Mouse (Mus musculus): ENCODE measurements at regions not wholly inside any gene's neighbourhood (a gene's known extent, or its start where the extent isn't known, plus 50 kb on each side); places are given as distances from the start of the nearest gene placed in this dataset.

DNA sequence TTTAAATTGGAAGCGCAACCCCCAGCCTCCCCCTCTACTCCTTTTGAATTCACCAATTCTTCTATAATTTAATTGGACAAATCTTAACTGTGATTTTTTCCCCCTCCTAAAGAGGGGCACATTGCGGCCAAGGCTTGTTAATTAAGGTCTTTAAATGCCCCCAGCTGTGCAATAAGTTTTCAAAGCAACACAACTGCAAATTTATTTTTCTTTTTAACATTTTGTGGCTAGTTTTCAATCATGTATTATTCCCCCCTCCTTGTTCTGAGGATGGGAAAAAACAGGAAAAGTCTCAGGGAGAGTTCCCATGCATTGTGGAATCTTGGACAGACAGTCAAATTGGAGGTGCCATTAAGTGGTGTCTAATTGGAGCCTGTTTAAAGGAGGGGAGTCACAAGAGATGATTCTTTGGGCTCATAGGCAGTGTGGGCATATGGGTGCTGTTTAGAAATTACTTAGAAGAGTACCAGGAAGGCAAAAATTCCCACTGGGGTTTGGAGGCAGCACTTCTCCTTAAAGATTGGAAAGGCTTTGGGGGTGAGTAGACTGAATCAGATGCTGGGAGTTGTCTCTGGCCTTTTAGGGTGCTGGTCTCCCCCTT, 281.9 kb upstream of the Sall1 start:
- H3K4me3 ChIP-seq (ENCODE audit: insufficient read depth, low read depth, low read length) = no peak overlapping the region
- H3K27ac ChIP-seq (replicated peaks; ENCODE audit: insufficient read depth, low read depth, low read length) = no peak overlapping the region
- no peaks in the 10 kb centered on the region for H3K4me1 ChIP-seq (ENCODE audit: control insufficient read depth, insufficient read depth, low read length)
- H3K79me2 ChIP-seq (ENCODE audit: control insufficient read depth, insufficient read depth, low read length) = no peaks in the 10 kb centered on the region
- DNase-seq (ENCODE audit: extremely low read depth, low read depth, low spot score) = no peak
- H3K36me3 ChIP-seq (ENCODE audit: control insufficient read depth, insufficient read depth, low read length) = no peaks in the 10 kb centered on the region
- 96% methylated on average over 2 of the region's 2 CpGs for WGBS
- peaks cover 4% of the 10 kb centered on the region; the same call in 1 of the 2 replicates for H3K27me3 ChIP-seq (ENCODE audit: control insufficient read depth, insufficient read depth, low read length)
- no peak overlapping the region for H3K9ac ChIP-seq (ENCODE audit: low read depth, low read length)
- TF ChIP-seq CTCF (IDR thresholded peaks at IDR 0.05; ENCODE audit: low read depth, low read length) = no peak
- TF ChIP-seq POLR2A (IDR thresholded peaks at IDR 0.05; ENCODE audit: extremely low read depth, insufficient read depth, low read length) = no peak

DNA sequence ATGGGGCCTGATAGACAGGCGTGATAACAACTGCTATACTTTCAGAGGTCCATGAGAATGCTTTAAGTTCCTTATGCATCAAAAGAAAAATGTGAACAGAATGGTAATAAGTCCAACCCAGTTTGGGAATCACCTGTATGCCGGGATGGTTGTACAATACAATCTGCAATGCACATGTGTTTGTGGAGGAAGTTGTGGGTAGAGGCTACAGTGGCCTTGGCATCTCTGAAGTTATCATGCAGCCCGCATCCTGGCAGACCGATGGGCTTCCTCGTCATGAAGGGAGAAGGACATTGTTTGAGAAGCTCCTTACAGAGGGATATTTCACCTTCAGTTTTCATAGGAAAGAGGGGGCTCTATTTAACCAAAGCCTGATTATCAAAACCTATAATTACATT, 281.3 kb upstream of the Sall1 start:
- no peak for TF ChIP-seq POLR2A (IDR thresholded peaks at IDR 0.05; ENCODE audit: extremely low read depth, insufficient read depth, low read length)
- no peak for TF ChIP-seq CTCF (IDR thresholded peaks at IDR 0.05; ENCODE audit: low read depth, low read length)
- no peaks in the 10 kb centered on the region for H3K4me1 ChIP-seq (ENCODE audit: control insufficient read depth, insufficient read depth, low read length)
- no peaks in the 10 kb centered on the region for H3K36me3 ChIP-seq (ENCODE audit: control insufficient read depth, insufficient read depth, low read length)
- peaks cover 4% of the 10 kb centered on the region; the same call in 1 of the 2 replicates for H3K27me3 ChIP-seq (ENCODE audit: control insufficient read depth, insufficient read depth, low read length)
- DNase-seq (ENCODE audit: extremely low read depth, low read depth, low spot score) = no peak
- H3K27ac ChIP-seq (replicated peaks; ENCODE audit: insufficient read depth, low read depth, low read length) = no peak overlapping the region
- no peak overlapping the region for H3K9ac ChIP-seq (ENCODE audit: low read depth, low read length)
- 83% methylated on average over 5 of the region's 5 CpGs for WGBS
- no peak overlapping the region for H3K4me3 ChIP-seq (ENCODE audit: insufficient read depth, low read depth, low read length)
- H3K79me2 ChIP-seq (ENCODE audit: control insufficient read depth, insufficient read depth, low read length) = no peaks in the 10 kb centered on the region

DNA sequence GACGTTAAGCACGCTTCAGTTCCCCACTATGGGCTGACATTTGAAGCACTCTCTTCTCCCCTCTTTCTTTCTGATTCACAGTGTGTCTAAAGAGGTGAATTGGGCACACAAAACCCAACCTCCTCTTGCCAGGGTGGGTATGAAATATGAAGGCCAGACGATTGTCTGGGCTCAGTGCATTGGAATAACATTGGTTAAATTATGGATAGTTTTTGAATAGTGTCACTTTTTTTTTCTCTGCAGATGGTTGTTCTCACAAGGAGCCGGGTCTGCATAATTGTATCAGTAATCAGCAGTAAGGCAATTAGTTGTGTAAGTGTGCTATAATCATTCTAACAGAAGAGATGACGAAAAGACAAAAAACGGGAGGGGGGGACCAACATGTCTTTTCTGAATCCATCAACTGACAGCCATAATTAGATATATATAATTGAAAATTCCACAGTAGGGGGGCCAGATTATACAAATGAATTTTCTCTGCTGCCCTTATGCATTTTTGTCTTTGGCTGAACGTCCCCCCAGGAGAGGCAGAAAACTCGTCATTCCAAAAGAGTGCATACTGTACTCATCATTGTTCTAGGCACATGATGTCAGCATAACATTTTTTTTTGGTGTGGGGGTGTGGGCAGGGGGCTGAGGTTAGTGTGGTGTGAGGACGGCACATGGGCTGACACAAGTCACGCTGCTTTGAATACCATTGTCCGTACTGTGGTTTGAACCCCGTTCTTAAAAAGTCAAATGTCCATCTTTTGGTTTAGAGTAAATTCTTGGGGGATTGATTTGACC, 280.7 kb upstream of the Sall1 start:
- Histone ChIP-seq H3K79me2 (ENCODE audit: control insufficient read depth, insufficient read depth, low read length) (no peaks in the 10 kb centered on the region), H3K36me3 (ENCODE audit: control insufficient read depth, insufficient read depth, low read length) (no peaks in the 10 kb centered on the region), H3K9ac (ENCODE audit: low read depth, low read length) (no peak overlapping the region), H3K4me1 (ENCODE audit: control insufficient read depth, insufficient read depth, low read length) (no peaks in the 10 kb centered on the region), H3K27me3 (ENCODE audit: control insufficient read depth, insufficient read depth, low read length) (peaks cover 4% of the 10 kb centered on the region; the same call in 1 of the 2 replicates), H3K27ac (replicated peaks; ENCODE audit: insufficient read depth, low read depth, low read length) (no peak overlapping the region), H3K4me3 (ENCODE audit: insufficient read depth, low read depth, low read length) (no peak overlapping the region)
- TF ChIP-seq CTCF (IDR thresholded peaks at IDR 0.05; ENCODE audit: low read depth, low read length) (no peak), POLR2A (IDR thresholded peaks at IDR 0.05; ENCODE audit: extremely low read depth, insufficient read depth, low read length) (no peak)
- DNase-seq (ENCODE audit: extremely low read depth, low read depth, low spot score) = no peak
- 87% methylated on average over 12 of the region's 12 CpGs for WGBS

DNA sequence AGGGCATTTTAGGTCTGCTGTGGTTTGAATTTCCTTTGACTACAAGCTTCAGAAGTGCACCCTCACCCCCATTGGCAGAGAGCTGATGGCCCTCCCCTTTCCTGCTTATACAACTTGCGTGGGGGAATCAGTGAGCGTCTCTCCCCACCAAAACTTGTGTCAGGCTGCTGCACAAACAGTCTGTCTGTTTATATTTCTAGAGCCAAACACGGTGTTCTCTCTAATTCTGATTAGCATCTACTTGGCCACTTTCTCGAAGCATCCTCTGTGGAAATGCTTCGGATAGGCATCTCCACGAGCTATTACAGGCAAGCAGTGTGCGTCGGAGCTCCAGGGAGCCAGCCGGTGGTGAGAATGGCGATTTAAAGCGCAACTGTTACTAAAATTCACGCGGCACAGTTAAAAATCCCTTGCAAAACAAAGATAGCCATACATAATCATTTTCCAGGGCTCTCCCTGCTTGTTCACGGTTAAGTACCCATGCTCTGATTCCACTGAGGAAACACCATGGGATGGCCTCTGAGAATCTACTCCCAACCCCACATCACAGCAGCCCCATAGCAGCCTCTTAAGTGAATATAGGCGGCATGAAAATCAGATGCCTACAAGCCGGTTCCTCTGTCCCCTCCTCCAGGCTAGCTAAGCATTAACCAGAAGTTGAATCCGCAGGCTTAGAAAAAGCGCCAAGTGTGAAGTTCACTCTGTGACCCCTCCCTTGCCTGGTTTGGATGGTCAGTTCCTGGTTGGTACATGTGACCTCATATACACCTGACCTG, 273.7 kb upstream of the Sall1 start:
- WGBS = 7% methylated on average over 18 of the region's 18 CpGs
- TF ChIP-seq CTCF (IDR thresholded peaks at IDR 0.05; ENCODE audit: low read depth, low read length) (no peak), POLR2A (IDR thresholded peaks at IDR 0.05; ENCODE audit: extremely low read depth, insufficient read depth, low read length) (no peak)
- Histone ChIP-seq H3K79me2 (ENCODE audit: control insufficient read depth, insufficient read depth, low read length) (no peaks in the 10 kb centered on the region), H3K36me3 (ENCODE audit: control insufficient read depth, insufficient read depth, low read length) (no peaks in the 10 kb centered on the region), H3K4me3 (ENCODE audit: insufficient read depth, low read depth, low read length) (no peak overlapping the region), H3K27ac (replicated peaks; ENCODE audit: insufficient read depth, low read depth, low read length) (peak overlapping the region; percentile 29), H3K9ac (ENCODE audit: low read depth, low read length) (peak overlapping the region; percentile 59), H3K27me3 (ENCODE audit: control insufficient read depth, insufficient read depth, low read length) (no peaks in the 10 kb centered on the region; the same call in 1 of the 2 replicates), H3K4me1 (ENCODE audit: control insufficient read depth, insufficient read depth, low read length) (no peaks in the 10 kb centered on the region)
- DNase-seq (ENCODE audit: extremely low read depth, low read depth, low spot score) = peak; percentile 99

DNA sequence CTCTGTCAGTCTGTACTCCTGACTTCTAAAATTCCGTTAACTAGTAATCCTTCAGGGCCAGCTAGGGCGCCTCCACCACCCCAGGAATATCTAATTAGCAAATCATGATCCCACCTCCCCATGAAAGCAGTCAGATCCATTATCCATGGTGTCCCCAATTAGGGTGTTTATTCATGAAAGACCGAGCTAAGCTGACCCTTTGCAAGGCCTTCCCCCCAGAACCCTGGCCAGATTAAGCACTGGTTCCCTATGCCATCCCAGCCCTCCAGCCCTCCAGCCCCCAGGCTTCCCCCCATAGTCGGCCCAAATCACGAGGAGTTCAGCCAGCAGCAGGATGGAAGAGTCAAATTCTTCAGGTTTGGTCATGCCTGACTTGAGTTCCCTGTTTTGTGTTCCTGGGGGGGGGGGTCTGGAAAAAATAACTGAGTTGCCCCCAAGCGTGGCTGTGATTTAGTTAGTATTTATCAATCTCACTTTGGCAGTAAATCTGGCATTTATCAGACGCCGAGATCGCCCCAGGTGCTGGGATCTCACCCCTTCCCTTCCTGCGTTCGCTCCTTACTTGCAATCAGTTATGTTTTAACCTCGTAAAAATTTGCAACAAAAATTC, 272.7 kb upstream of the Sall1 start:
- Histone ChIP-seq H3K9ac (ENCODE audit: low read depth, low read length) (no peak overlapping the region), H3K27me3 (ENCODE audit: control insufficient read depth, insufficient read depth, low read length) (no peaks in the 10 kb centered on the region; the same call in 1 of the 2 replicates), H3K36me3 (ENCODE audit: control insufficient read depth, insufficient read depth, low read length) (no peaks in the 10 kb centered on the region), H3K79me2 (ENCODE audit: control insufficient read depth, insufficient read depth, low read length) (no peaks in the 10 kb centered on the region), H3K27ac (replicated peaks; ENCODE audit: insufficient read depth, low read depth, low read length) (no peak overlapping the region), H3K4me3 (ENCODE audit: insufficient read depth, low read depth, low read length) (no peak overlapping the region), H3K4me1 (ENCODE audit: control insufficient read depth, insufficient read depth, low read length) (peaks cover 3% of the 10 kb centered on the region; the same call in 1 of the 2 replicates)
- no peak for TF ChIP-seq CTCF (IDR thresholded peaks at IDR 0.05; ENCODE audit: low read depth, low read length)
- TF ChIP-seq POLR2A (IDR thresholded peaks at IDR 0.05; ENCODE audit: extremely low read depth, insufficient read depth, low read length) = no peak
- no peak for DNase-seq (ENCODE audit: extremely low read depth, low read depth, low spot score)
- WGBS = 83% methylated on average over 12 of the region's 12 CpGs
